Mouse (Mus musculus) gastrocnemius, postnatal 25 days (tissue): ENCODE measurements around the gene Smg9. TPM values are rescaled to one million over a fixed set of nuclear protein-coding genes. Genes with fewer than 3 reads are reported as not detected.

Source experiments
- DNase-seq: peaks from one replicate; pipeline ENCODE4 v3.0.0; 2022
- total RNA-seq, 2 experiments: library from RNA; stranded (reverse); gene quantifications; 1 replicate in 1 of 2; 2 replicates in 1 of 2; pipeline ENCODE4 v1.2.3; 2021

The Smg9 gene
- total RNA-seq, 2 experiments from 2014 or later, result 8.2 to 11.0 TPM

DNA sequence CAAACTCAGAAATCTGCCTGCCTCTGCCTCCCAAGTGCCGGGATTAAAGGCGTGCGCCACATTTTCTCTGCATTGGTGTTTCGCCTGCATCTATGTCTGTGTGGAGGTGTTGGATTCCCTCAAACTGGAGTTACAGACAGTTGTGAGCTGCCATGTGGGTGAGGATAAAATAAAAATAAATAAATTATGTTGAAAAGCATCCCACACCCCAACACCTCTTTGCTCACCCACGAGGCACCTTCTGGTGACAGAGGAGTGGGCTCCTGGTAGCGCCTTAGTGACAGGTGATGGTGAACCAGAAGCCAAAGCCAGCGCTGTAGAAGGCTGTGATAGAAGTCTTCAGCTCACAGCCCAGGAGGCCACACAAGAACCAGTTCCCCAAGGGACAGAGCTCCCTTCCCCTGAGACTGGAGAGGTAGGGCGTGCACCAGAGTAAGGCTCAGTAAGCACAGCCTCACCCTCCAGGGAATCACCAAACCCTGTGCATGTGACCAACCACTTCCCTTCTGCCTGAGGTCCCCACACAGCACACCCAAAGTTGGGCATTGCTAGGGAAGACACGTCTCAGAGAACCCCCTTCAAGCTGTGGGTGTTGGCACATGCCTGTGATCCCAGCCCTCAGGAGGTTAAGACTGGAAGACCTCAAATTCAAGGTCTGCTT is 46.0 kb downstream of the Smg9 start:
- DNase-seq, result no peak

GRCm38 (mm10) chr7:24446697-24447340 is 47.4 kb downstream of the Smg9 start:
- no peak for DNase-seq

- DNase-seq, result no peak
Measured at GRCm38 (mm10) chr7:24448782-24449517, 49.5 kb downstream of the Smg9 start.

DNA sequence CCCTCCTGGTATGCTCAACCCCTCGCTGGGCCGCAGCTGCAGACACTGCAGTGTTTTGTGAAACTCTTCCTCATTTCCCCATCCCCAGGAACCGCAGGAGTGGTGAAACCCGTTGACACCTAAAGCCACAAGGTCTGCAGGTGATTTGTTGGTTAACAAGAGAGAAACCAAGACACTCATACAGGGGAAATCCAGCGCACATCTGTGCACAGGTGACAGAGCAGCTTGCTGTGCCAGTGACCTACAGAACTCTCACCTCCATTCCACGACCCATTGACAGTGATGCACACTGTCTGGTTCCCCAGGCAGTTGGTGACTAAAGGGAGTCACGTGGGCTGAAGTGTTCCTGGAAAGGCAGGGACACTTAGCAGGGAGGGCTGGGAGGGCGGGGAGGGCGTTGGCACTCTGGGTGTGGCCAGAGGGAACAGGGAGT is 51.2 kb downstream of the Smg9 start:
- no peak for DNase-seq

DNA sequence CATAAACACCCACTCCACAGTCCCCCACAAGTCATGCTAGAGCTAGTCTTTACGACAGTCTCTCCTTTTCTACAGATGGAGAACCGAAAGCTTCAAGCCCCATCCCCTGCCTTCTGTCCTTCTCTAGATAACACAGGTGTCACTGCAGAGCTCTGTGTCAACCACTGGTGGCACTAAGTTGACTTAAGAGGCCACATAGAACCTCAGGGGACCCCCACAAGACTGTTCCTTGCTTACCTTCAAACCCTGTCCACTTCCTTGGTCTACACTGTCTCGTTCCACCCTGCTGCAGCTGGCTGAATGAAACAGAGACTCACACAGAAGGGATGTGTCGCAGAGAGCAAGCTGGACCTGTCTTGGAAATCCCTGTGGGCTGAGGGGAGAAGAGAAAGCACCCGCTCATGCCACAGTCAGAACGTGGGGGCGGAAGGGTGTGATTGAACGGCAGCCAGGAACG is 52.5 kb downstream of the Smg9 start, which contains the start of gene Irgc1:
TSS of gene Irgc1 (minus strand) at position 443 of the 457 bp plus-strand sequence.
- DNase-seq, result no peak

GRCm38 (mm10) chr7:24454199-24454598 is 54.8 kb downstream of the Smg9 start:
- no peak for DNase-seq

DNA sequence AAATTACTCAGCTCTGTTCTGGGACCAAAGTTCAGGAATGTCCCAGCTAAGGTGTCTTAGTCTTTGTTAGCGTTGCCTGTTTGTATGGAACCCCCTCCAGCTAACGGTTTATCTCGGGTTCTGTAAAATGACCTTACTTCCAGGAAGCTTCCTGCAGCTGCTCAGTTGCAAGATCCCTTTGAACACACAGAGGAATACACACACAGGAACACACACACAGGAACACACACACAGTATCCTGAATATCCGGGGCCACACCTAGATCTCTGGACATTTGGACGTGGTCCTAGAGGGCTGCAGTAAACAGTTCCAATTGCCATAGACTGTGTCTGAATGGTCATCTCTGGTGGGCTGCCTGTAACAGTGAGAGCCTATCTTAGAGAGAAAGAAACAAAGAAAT is 56.3 kb downstream of the Smg9 start:
- DNase-seq, result no peak

GRCm38 (mm10) chr7:24457726-24458370 is 58.4 kb downstream of the Smg9 start:
- no peak for DNase-seq

- DNase-seq, result no peak
Measured at GRCm38 (mm10) chr7:24459440-24459839, 60.0 kb downstream of the Smg9 start.

- DNase-seq, result peak; percentile 43
Measured at GRCm38 (mm10) chr7:24459843-24460242, 60.4 kb downstream of the Smg9 start.

DNA sequence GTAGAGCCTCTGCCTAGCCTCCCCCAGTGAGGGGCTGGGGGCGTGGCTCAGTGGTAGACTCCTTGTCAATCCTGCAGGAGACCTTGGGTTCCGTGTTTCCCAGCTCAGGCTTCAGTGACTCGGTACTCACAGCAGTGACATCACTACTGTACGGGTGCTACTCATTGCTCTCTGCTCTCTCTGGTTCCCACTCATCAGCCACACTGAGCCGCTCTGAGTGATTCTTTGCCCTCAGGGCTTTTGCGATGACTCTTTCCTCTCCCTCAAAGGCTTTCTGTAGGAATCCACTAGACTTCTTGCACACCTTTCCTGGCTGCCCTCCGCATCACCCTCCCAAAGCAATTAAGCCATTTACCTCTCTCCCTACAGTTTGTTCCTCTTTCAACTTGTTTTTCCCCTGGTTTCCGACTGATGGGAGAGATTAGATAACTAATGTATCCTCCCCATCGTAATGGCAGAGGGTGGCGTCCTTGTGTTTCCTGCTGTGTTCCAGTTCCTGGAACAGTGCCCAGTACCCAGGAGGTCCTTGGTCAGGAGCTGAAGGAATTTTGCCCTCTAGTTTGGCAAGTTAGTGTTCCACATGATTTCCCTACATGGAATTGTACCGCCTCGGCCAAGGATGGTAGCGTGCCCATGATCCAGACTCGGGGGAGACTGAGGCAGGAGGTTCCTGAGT is 62.1 kb downstream of the Smg9 start:
- DNase-seq, result no peak

DNA sequence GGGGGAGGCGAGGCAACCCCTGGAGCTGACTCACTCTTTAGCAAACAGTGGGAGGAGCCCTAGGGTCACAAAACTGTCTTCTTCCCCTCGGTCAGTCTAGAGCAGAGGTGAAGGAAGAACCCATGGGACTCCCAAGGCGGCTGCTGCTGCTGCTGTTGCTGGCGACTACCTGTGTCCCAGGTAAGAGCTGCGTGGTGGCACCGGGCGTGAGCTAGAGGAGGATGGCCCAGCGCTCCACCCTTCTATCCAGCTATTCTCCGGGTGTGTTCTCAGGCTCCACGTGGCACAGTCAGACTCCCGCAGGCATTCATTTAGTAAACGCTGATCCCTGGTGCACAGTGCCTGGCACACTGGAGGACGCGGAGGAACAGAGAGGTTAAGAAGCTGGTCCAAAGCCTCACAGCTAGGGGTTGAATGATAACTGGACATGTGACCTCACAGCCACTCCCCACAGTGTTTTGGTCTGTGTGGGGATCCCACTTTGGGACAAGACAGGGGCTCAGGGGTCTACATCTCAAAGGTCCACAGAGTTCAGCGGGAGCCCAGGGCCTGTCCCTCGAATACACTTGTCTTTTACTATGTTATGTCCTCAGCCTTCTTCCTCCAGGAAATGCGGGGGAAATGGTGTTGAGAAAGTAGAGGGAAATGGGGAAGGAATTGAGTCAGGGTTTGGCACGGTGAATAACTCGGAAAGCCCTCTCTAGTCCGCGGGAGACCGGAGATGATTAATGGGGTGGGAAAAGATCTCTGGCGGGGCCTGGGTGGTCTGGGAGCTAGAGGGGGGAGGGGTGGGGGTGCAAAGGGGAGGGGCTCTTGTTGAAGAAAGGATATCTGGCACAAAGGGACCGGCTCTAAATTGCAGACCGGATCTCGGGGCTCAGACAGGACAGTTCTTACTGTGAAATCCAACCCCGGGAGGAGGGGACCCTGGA is 63.2 kb downstream of the Smg9 start, which contains the start of gene Plaur:
TSS of gene Plaur (plus strand) at position 97 of the 932 bp plus-strand sequence.
- DNase-seq, result no peak

- no peak for DNase-seq
Measured at GRCm38 (mm10) chr7:24466835-24467234, 67.4 kb downstream of the Smg9 start.

DNA sequence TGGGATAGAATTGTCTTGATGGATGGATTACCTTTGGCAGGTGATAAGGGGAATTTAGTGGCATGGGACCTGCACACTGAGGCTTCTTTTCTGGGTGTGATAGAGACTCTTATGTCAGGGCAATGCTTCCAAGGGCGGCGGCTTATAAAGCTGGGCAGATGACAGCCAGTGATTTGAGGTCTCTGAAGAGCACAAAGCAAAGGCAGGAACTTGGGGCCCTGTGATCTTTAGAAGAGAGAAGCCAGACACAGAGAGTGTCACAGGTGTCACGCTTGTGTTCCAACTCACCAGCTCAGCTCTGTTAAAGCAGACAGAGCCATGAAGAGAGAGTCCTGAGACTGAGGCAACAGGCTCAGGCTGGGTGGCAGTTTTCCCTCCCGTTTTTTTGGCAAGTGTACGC is 68.5 kb downstream of the Smg9 start:
- DNase-seq, result no peak

GRCm38 (mm10) chr7:24469126-24469525 is 69.7 kb downstream of the Smg9 start:
- DNase-seq, result no peak

DNA sequence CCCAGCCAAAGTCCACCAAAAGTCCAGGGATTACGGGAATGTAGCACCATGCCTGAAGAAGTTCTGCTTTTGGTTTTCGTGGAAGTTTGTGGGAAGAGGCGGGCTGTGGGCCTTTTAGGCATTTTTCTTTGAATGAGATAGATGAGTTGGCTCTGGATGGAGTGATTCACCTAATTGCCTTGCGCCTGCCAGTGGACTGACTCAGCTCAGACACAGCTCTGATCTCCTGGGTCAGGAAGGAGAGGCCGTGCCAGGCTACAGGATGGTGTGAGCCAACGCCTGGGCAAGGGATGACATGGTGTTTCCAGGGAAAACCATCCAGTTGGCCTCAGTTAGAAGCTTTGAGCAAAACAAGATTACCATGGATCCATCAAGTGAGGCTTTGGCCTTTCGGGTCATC is 70.9 kb downstream of the Smg9 start:
- no peak for DNase-seq
